Mouse (Mus musculus) hindbrain, embryonic 16.5 days (tissue): ENCODE data around the gene Ttc12. TPM values are rescaled to one million over a fixed set of nuclear protein-coding genes. Genes with fewer than 3 reads are reported as not detected.

Source experiments
- ATAC-seq: fragments of 200-750 bp; cut with Nextera tagmentation; 2 replicates; pipeline ENCODE4 v1.8.0; 2017; ENCODE audit warnings: moderate TSS enrichment, moderate library complexity
- H3K27ac ChIP-seq: fragments of 300-500 bp; sonication (generic); 2 replicates; pipeline ENCODE4 v1.5.1; 2014; ENCODE audit warnings: low read depth, mild to moderate bottlenecking, control low read depth, low read length, moderate library complexity
- H3K27me3 ChIP-seq: fragments of 300-500 bp; sonication (generic); replicated peaks from 2 replicates; pipeline ENCODE4 v1.6.1; 2014; ENCODE audit warnings: low read length; ENCODE audit not compliant: control insufficient read depth, insufficient read depth
- H3K36me3 ChIP-seq: fragments of 300-500 bp; sonication (generic); 2 replicates; pipeline ENCODE4 v1.6.1; 2014; ENCODE audit warnings: mild to moderate bottlenecking, low read length, moderate library complexity, mixed read lengths; ENCODE audit not compliant: control insufficient read depth, insufficient read depth
- H3K4me1 ChIP-seq: fragments of 300-500 bp; sonication (generic); 2 replicates; pipeline ENCODE4 v1.6.1; 2014; ENCODE audit warnings: low read depth, low read length; ENCODE audit not compliant: control insufficient read depth, insufficient read depth
- H3K4me2 ChIP-seq: fragments of 300-500 bp; sonication (generic); 2 replicates; pipeline ENCODE4 v1.6.1; 2014; ENCODE audit warnings: mild to moderate bottlenecking, low read length, control low read depth, moderate library complexity
- H3K4me3 ChIP-seq: fragments of 300-500 bp; sonication (generic); 2 replicates; pipeline ENCODE4 v1.5.1; 2014; ENCODE audit warnings: mild to moderate bottlenecking, low read length, control low read depth, moderate library complexity
- H3K9ac ChIP-seq: fragments of 300-500 bp; sonication (generic); 2 replicates; pipeline ENCODE4 v1.6.1; 2014; ENCODE audit warnings: low read depth, mild to moderate bottlenecking, control low read depth, low read length, moderate library complexity
- H3K9me3 ChIP-seq: fragments of 300-500 bp; sonication (generic); 2 replicates; pipeline ENCODE4 v1.6.1; 2014; ENCODE audit warnings: mild to moderate bottlenecking, low read length, moderate library complexity; ENCODE audit not compliant: control insufficient read depth
- WGBS: fragments of 180-500 bp; shearing (Covaris S2); extraction: QIAGEN DNeasy Blood & Tissue Kit; methylation state at CpG from one replicate; pipeline ENCODE4 v1.1.7; 2014; 5-methylcytosine and 5-hydroxymethylcytosine counted together
- polyA plus RNA-seq: library from polyadenylated mRNA; unstranded; fragments of >200 nt; fragmentation: Nextera tagmentation; extraction: Ambion mirVana; gene quantifications from 2 replicates; pipeline ENCODE4 v1.2.1, GENCODE M21; 2015

Ttc12 gene
- polyA plus RNA-seq, 1 experiment from 2014 or later = 2.6 TPM

DNA sequence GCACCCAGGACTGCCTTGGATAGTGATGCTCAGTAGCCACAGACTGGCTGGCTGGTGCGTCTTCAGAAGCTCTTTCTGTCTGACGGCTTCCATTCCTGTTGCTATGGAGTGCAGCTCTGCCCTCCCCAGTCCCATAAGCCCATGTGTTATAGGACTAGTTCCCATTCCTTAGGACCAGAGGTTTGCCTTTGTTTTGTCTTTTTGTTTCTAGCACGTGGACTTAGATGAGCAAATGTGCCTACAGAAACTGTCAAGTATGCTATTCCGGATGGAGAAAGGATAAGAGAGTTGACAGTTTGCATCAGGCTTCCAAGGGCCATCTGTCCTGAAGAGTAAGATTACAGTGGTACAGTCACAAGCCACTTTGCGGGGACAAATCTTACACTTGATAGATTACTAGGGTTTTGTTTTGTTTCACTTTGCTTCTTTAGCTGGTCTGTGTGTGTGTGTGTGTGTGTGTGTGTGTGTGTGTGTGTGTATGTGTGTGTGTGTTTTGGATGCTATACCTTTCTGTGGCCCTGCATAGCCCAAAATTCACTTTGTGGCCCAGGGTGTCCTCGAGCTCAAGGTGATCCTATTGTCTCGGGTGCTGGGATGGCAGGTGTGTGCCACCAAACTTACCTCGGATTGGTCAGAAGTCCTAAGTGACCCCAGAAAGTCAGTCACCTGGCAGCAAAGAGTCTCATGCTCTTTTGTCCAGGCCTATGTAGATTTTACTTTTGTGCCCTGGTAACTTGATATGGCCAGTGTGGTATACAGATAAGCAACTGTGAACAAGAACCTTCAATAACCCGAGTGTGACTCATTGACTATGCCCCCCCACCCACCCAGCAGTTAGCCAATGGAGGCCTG, 1.0 kb upstream of the Ttc12 start:
- peaks cover 13% of the 10 kb centered on the region for H3K4me1 ChIP-seq
- no peaks in the 10 kb centered on the region for H3K9me3 ChIP-seq
- WGBS = 75% methylated on average over 9 of the region's 9 CpGs
- ATAC-seq = no peak
- no peaks in the 10 kb centered on the region for H3K36me3 ChIP-seq
- no peak overlapping the region for H3K4me2 ChIP-seq
- H3K4me3 ChIP-seq = no peak overlapping the region
- H3K9ac ChIP-seq = no peak overlapping the region
- H3K27me3 ChIP-seq = peaks cover 4% of the 10 kb centered on the region; the same call in 1 of the 2 replicates
- H3K27ac ChIP-seq = no peak overlapping the region

DNA sequence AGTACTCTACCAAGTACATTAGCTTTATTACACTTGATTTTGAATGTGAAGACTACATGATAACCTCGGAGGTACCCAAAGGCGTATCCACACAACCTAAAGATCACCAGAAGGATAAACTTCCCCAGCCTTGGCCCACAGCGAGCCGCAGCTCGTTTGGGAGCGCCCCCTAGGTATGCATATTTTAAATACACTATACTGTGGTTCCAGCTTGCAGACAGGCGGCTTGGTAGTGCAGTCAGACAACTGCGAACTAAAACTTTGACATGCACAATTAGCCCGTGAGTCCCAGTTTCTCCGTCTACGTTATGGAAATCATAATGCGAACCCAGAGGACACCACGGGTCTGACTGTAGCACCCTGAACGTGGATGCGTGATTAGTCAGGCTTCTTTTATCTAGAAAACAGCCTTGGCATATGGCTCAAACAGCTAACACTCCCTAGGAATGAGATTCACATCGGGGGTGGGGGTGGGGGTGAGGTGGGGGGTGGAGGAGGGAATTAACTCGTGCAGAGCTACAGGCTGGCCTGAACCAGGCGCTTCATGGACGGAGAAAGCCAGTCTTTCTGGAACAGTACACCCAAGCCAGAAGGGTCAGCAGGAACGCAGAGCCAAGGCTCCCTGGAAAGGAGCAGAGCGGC, 654 bp downstream of the Ttc12 start:
- Histone ChIP-seq H3K36me3 (no peaks in the 10 kb centered on the region), H3K4me3 (peak overlapping the region; percentile 48), H3K27ac (no peak overlapping the region), H3K4me1 (peaks cover 13% of the 10 kb centered on the region), H3K4me2 (peak overlapping the region; percentile 70), H3K9me3 (no peaks in the 10 kb centered on the region), H3K27me3 (peaks cover 4% of the 10 kb centered on the region; the same call in 1 of the 2 replicates), H3K9ac (peak overlapping the region; percentile 54)
- 3% methylated on average over 21 of the region's 21 CpGs for WGBS
- peak; percentile 40 for ATAC-seq

DNA sequence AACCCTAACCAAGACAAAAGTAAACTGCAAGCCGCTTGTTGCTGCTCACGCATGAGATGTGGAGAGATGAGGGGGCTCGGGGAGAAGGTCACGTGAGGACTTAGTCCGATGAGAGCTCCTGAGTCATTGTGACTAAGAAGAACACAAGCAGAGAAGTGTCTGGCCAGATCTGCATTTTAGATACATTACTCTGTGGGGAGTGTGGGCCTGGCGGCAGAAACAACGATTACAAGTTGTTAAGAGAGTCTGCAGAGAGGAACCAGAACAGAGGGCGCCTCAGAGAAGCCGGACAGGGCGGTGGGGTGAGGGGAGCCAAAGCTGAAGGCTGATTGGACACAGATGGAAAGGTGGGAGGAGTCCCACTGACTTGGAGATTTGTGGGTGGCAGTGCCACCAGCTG, 2.7 kb downstream of the Ttc12 start:
- WGBS = 39% methylated on average over 10 of the region's 10 CpGs

DNA sequence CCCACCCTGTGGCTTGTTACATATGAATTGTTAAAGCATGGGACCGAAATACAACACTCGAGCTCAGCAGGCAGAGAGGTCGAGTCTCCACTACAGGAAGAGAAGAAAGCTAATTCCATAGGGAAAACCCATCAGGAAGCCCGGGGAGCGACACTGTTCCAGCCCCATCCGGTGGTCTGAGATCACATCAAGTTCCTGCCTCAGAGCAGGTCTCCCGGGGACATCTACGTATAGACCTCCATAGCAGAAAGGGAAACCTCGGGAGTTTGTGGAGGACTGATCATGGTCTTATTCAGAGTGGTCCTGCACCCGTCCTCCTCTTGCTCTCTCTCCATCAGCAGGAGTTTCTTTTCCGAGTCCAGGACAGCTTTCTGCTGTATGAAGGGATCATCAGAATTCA, 13.9 kb downstream of the Ttc12 start:
- Histone ChIP-seq H3K27ac (no peak overlapping the region), H3K4me1 (no peaks in the 10 kb centered on the region), H3K4me2 (no peak overlapping the region), H3K36me3 (no peaks in the 10 kb centered on the region), H3K9ac (no peak overlapping the region), H3K27me3 (no peaks in the 10 kb centered on the region), H3K4me3 (no peak overlapping the region), H3K9me3 (no peaks in the 10 kb centered on the region)
- ATAC-seq = no peak
- 72% methylated on average over 11 of the region's 11 CpGs for WGBS

More for the DNA sequence above, 2.7 kb downstream of the Ttc12 start:
- Histone ChIP-seq H3K4me3 (no peak overlapping the region), H3K4me1 (peaks cover 8% of the 10 kb centered on the region), H3K27ac (no peak overlapping the region), H3K27me3 (peaks cover 4% of the 10 kb centered on the region; the same call in 1 of the 2 replicates), H3K36me3 (no peaks in the 10 kb centered on the region), H3K4me2 (no peak overlapping the region), H3K9me3 (no peaks in the 10 kb centered on the region), H3K9ac (no peak overlapping the region)
- ATAC-seq = no peak

DNA sequence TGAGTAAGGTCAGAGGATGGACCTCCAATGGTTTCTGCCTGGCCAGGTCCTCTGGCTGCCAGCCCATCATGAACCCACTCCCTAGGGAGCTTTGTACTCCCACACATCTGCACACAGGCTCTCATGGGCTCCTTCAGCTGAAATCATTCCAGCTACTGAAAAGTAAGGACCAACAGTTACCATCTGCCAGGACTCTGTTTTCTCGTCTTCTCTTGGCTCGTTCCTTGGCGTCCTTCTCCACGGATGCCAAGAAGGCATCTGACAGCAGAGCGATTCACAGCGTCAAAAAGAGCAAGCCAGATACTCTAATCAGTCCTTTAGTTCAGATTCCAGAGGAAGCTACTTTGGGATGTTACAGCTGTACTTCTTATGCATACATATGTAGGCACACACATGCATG, 15.1 kb downstream of the Ttc12 start:
- no peak overlapping the region for H3K27ac ChIP-seq
- H3K36me3 ChIP-seq = no peaks in the 10 kb centered on the region
- 57% methylated on average over 6 of the region's 6 CpGs for WGBS
- H3K4me1 ChIP-seq = no peaks in the 10 kb centered on the region
- H3K4me2 ChIP-seq = no peak overlapping the region
- ATAC-seq = no peak
- no peak overlapping the region for H3K9ac ChIP-seq
- H3K27me3 ChIP-seq = no peaks in the 10 kb centered on the region
- H3K9me3 ChIP-seq = no peaks in the 10 kb centered on the region
- H3K4me3 ChIP-seq = no peak overlapping the region

DNA sequence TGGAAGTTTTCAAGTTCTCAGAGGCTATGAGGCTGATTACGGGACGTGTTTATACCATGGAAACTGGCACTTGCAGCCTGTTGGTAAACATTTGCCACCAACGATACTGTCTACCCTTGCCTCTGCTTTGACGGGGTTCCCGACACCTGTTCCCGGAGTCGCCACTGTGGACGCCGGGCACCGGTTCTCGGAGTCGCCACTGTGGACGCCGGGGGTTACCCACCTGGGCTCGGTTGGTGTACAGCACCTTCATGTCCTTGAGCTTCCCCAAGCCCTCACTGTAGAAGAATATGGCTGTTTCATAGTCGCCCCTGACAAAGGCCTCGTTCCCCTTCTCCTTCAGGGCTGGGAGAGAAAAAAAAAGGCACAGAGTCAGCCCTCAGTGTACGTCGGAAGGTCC, 16.0 kb downstream of the Ttc12 start:
- Histone ChIP-seq H3K4me1 (no peaks in the 10 kb centered on the region), H3K9me3 (no peaks in the 10 kb centered on the region), H3K4me3 (no peak overlapping the region), H3K36me3 (no peaks in the 10 kb centered on the region), H3K9ac (no peak overlapping the region), H3K27ac (no peak overlapping the region), H3K4me2 (no peak overlapping the region), H3K27me3 (no peaks in the 10 kb centered on the region)
- 93% methylated on average over 19 of the region's 19 CpGs for WGBS
- ATAC-seq = no peak

DNA sequence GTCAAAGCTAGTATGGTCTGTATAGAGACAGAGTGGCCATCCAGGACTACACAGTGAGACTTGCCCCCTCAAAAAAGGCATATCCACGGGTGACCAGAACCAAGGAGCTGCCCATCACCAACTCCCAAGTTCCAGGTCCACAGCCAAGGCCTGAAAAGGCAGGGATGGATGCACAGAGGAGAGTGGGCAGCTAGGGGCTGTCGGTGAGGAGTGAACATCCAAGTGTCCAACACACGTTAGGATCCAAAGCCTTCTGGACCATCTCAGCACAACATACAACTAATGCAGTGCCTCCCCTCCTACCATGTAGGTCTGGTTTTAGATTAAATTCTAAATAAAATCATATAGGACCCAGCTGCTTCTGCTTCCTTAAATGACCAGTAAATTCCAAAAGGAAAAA, 29.9 kb downstream of the Ttc12 start:
- no peak for ATAC-seq
- no peak overlapping the region for H3K9ac ChIP-seq
- H3K36me3 ChIP-seq = no peaks in the 10 kb centered on the region
- H3K4me3 ChIP-seq = no peak overlapping the region
- H3K9me3 ChIP-seq = no peaks in the 10 kb centered on the region
- no peak overlapping the region for H3K27ac ChIP-seq
- WGBS = 90% methylated on average over 3 of the region's 3 CpGs
- H3K27me3 ChIP-seq = no peaks in the 10 kb centered on the region
- H3K4me1 ChIP-seq = no peaks in the 10 kb centered on the region
- no peak overlapping the region for H3K4me2 ChIP-seq

DNA sequence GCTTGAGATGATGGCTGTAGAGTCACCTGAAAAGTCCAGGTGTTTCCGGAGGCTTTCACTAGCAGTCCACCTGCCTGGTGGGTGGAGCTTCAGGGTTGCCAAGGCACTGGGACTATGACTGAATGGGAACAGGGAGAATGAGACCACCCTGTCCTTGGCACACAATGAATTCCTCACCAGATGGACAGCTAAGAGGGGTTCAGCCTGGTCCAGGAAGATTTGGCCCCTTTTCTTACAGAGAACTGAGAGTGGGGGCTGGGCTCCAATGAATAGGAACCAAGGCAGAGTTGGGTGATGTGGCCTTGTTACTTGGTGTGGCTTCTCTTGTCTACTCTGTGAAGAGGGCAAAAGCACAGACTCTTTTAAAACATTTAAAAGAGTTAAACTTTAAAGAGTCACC, 33.6 kb downstream of the Ttc12 start:
- WGBS = 100% methylated on average over 1 of the region's 1 CpGs
- H3K9ac ChIP-seq = no peak overlapping the region
- no peaks in the 10 kb centered on the region for H3K4me1 ChIP-seq
- no peaks in the 10 kb centered on the region for H3K9me3 ChIP-seq
- H3K27ac ChIP-seq = no peak overlapping the region
- H3K36me3 ChIP-seq = no peaks in the 10 kb centered on the region
- no peak for ATAC-seq
- no peak overlapping the region for H3K4me3 ChIP-seq
- H3K4me2 ChIP-seq = no peak overlapping the region
- H3K27me3 ChIP-seq = no peaks in the 10 kb centered on the region

DNA sequence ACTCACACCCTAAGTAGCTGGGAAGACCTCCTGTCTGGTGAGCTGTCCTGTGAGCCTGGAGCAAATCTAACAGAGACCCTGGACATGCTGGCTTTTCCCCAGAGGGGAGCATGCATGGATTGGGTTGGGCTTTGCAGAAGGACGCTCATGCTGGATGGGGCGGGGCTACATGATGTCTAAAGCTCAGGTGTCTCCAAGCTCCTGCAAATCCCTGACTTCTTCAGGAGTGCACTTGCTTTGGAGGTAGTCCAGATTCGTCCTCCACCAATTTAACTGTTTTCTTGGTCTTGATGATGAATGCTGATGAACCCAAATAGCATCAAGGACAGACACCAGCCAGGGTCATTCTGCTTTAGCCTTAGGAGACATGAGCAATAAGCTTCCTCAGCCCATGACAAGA, 35.5 kb downstream of the Ttc12 start:
- no peaks in the 10 kb centered on the region for H3K27me3 ChIP-seq
- no peak overlapping the region for H3K4me2 ChIP-seq
- no peak for ATAC-seq
- no peak overlapping the region for H3K4me3 ChIP-seq
- H3K9me3 ChIP-seq = no peaks in the 10 kb centered on the region
- no peak overlapping the region for H3K9ac ChIP-seq
- H3K27ac ChIP-seq = no peak overlapping the region
- H3K36me3 ChIP-seq = no peaks in the 10 kb centered on the region
- 85% methylated on average over 3 of the region's 3 CpGs for WGBS
- no peaks in the 10 kb centered on the region for H3K4me1 ChIP-seq
